Mouse (Mus musculus) urinary bladder, adult 18-20 months (tissue): ENCODE data around the gene Notch4.

ENCODE experiments used
- DNase-seq, 2 experiments: peaks; one replicate each; pipeline ENCODE4 v3.0.0; 2022; ENCODE audit warnings: low spot score in 2 of 2, mixed read lengths in 2 of 2

Gene Notch4

GRCm38 (mm10) chr17:34569919-34570318 lies 5.9 kb downstream of the Notch4 start:
- no peak for DNase-seq

GRCm38 (mm10) chr17:34571875-34572274 lies 7.8 kb downstream of the Notch4 start:
- DNase-seq = no peak

- DNase-seq = no peak
These were observed 8.3 kb downstream of the Notch4 start for GRCm38 (mm10) chr17:34572361-34572760.

- DNase-seq = no peak
These were observed 12.5 kb downstream of the Notch4 start for GRCm38 (mm10) chr17:34576577-34576976.

- DNase-seq = no peak
These were observed 14.0 kb downstream of the Notch4 start for GRCm38 (mm10) chr17:34578070-34578469.

- DNase-seq = no peak
These were observed 18.5 kb downstream of the Notch4 start for GRCm38 (mm10) chr17:34582528-34582927.

- DNase-seq = no peak
These were observed 19.3 kb downstream of the Notch4 start for GRCm38 (mm10) chr17:34583397-34583796.

- DNase-seq = no peak
These were observed 19.8 kb downstream of the Notch4 start for GRCm38 (mm10) chr17:34583819-34584218.

GRCm38 (mm10) chr17:34585121-34585520 lies 21.1 kb downstream of the Notch4 start:
- DNase-seq = no peak

GRCm38 (mm10) chr17:34585877-34586771 lies 22.1 kb downstream of the Notch4 start:
- no peak for DNase-seq

- DNase-seq = no peak
These were observed 22.8 kb downstream of the Notch4 start for GRCm38 (mm10) chr17:34586796-34587422.

GRCm38 (mm10) chr17:34587423-34587811 lies 23.3 kb downstream of the Notch4 start:
- DNase-seq = peak; percentile 95 to 96

- no peak for DNase-seq
These were observed 23.7 kb downstream of the Notch4 start for GRCm38 (mm10) chr17:34587814-34588213.

GRCm38 (mm10) chr17:34588767-34589166 lies 24.7 kb downstream of the Notch4 start:
- DNase-seq = no peak

GRCm38 (mm10) chr17:34589206-34589605 lies 25.1 kb downstream of the Notch4 start:
- no peak for DNase-seq

GRCm38 (mm10) chr17:34589681-34590101 lies 25.6 kb downstream of the Notch4 start, which contains the start of gene Gpsm3:
Gene Gpsm3 (plus strand): TSS chr17:34589806.
- peak in 1 of 2 experiments; percentile 61 for DNase-seq

- no peak for DNase-seq
These were observed 26.3 kb downstream of the Notch4 start for GRCm38 (mm10) chr17:34590154-34590987.

GRCm38 (mm10) chr17:34591029-34591993 lies 27.2 kb downstream of the Notch4 start, which contains the start of gene Pbx2:
Gene Pbx2 (plus strand): TSS chr17:34591266.
- DNase-seq = no peak

- peak in 1 of 2 experiments; percentile 85 for DNase-seq
These were observed 27.9 kb downstream of the Notch4 start for GRCm38 (mm10) chr17:34591994-34592375.
